In genomic region chr16:21853446-21853941, GRCm38 (mm10) we compare ENCODE assay signal across 15 mouse cellular contexts. TPM values are rescaled to one million over a fixed set of nuclear protein-coding genes. Genes with fewer than 3 reads are reported as not detected.
A peak's percentile ranks its signal among the peaks of the same experiment; 100 is the strongest.
DNase-seq lines count a peak whose midpoint lies in the region; ATAC-seq and TF ChIP-seq lines count a peak whose summit lies in the region.
"Had no signal": no experiment of that assay in that cellular context is flagged by ENCODE, and none has a peak within 500 bp of the region (broad histone marks: within the 10 kb centered on the region; RNA-seq: fewer than 3 reads in every experiment).

No protein-coding gene starts in this region.

- H3K27me3 ChIP-seq in forebrain, embryonic 14.5 days (replicated peaks; ENCODE audit: control insufficient read depth, insufficient read depth, low read length) = no peaks in the 10 kb centered on the region
- H3K27me3 ChIP-seq in intestine, postnatal 0 days (replicated peaks; ENCODE audit: control insufficient read depth, insufficient read depth, low read length) = no peaks in the 10 kb centered on the region
- H3K27me3 ChIP-seq in neural tube, embryonic 13.5 days = no peaks in the 10 kb centered on the region
- no peaks in the 10 kb centered on the region for H3K27me3 ChIP-seq in lung, postnatal 0 days (replicated peaks; ENCODE audit: insufficient read depth, low read length)
- H3K27me3 ChIP-seq: heart, embryonic 13.5 days; liver, embryonic 13.5 days; Patski; stomach, embryonic 15.5 days had no signal

- no peaks in the 10 kb centered on the region for H3K9me3 ChIP-seq in forebrain, embryonic 14.5 days (replicated peaks; ENCODE audit: control insufficient read depth, low read length)
- H3K9me3 ChIP-seq in intestine, postnatal 0 days (ENCODE audit: control insufficient read depth) = no peaks in the 10 kb centered on the region
- no peaks in the 10 kb centered on the region for H3K9me3 ChIP-seq in neural tube, embryonic 13.5 days
- H3K9me3 ChIP-seq in lung, postnatal 0 days (ENCODE audit: low read length) = no peaks in the 10 kb centered on the region
- H3K9me3 ChIP-seq: heart, embryonic 13.5 days; liver, embryonic 13.5 days; megakaryocyte, embryonic 14.5 days; stomach, embryonic 15.5 days had no signal

- 36% methylated on average over 7 of the region's 7 CpGs for WGBS in forebrain, embryonic 14.5 days
- 38% methylated on average over 7 of the region's 7 CpGs for WGBS in intestine, postnatal 0 days
- WGBS in neural tube, embryonic 13.5 days = 30% methylated on average over 7 of the region's 7 CpGs
- 72% methylated on average over 7 of the region's 7 CpGs for WGBS in lung, postnatal 0 days

- H3K4me1 ChIP-seq in forebrain, embryonic 14.5 days (ENCODE audit: control insufficient read depth, insufficient read depth, low read length) = no peaks in the 10 kb centered on the region; the same call in none of the 2 replicates
- no peaks in the 10 kb centered on the region for H3K4me1 ChIP-seq in intestine, postnatal 0 days (replicated peaks; ENCODE audit: control insufficient read depth, insufficient read depth, low read length)
- H3K4me1 ChIP-seq in neural tube, embryonic 13.5 days (replicated peaks) = peaks cover 97% of the 10 kb centered on the region
- H3K4me1 ChIP-seq in lung, postnatal 0 days (ENCODE audit: insufficient read depth, low read depth, low read length) = no peaks in the 10 kb centered on the region
- H3K4me1 ChIP-seq: megakaryocyte, embryonic 14.5 days; stomach, embryonic 15.5 days had no signal

- peak; percentile 59 for DNase-seq in layer of hippocampus, adult 11-12 months (ENCODE audit: low spot score)
- DNase-seq in layer of hippocampus, adult 9-10 months (ENCODE audit: low spot score) = no peak
- DNase-seq in forebrain, embryonic 14.5 days (ENCODE audit: low spot score) = peak; percentile 64
- no peak for DNase-seq in cerebellum, postnatal 4 days (ENCODE audit: low spot score in 2 of 2)
- no peak for DNase-seq in lung, postnatal 0 days (ENCODE audit: low spot score)
- no peak for DNase-seq in urinary bladder, adult 2 months (ENCODE audit: low spot score)
- DNase-seq: kidney, adult 2 months; liver, embryonic 13.5 days; retina, postnatal 1 day had no signal

- H3K27ac ChIP-seq in forebrain, embryonic 14.5 days (ENCODE audit: low read depth, low read length) = peak overlapping the region; percentile 73
- H3K27ac ChIP-seq in intestine, postnatal 0 days (ENCODE audit: low read depth, low read length) = peak overlapping the region; percentile 75; the same call in 1 of the 2 replicates
- H3K27ac ChIP-seq in neural tube, embryonic 13.5 days (replicated peaks) = peak overlapping the region; percentile 90
- H3K27ac ChIP-seq in lung, postnatal 0 days (ENCODE audit: low read length) = no peak overlapping the region
- H3K27ac ChIP-seq: heart, embryonic 13.5 days; liver, embryonic 13.5 days; stomach, embryonic 15.5 days had no signal

- H3K4me3 ChIP-seq in forebrain, embryonic 14.5 days (ENCODE audit: low read depth, low read length) = no peak overlapping the region
- no peak overlapping the region for H3K4me3 ChIP-seq in intestine, postnatal 0 days (ENCODE audit: low read depth, low read length)
- H3K4me3 ChIP-seq in neural tube, embryonic 13.5 days = no peak overlapping the region; the same call in 1 of the 2 replicates
- no peak overlapping the region for H3K4me3 ChIP-seq in lung, postnatal 0 days (ENCODE audit: low read depth, low read length)
- H3K4me3 ChIP-seq: heart, embryonic 13.5 days; liver, embryonic 13.5 days; megakaryocyte, embryonic 14.5 days; stomach, embryonic 15.5 days had no signal

- peak overlapping the region; percentile 18; the same call in 1 of the 2 replicates for H3K9ac ChIP-seq in forebrain, embryonic 14.5 days (ENCODE audit: low read length)
- H3K9ac ChIP-seq in intestine, postnatal 0 days (ENCODE audit: low read depth, low read length) = no peak overlapping the region
- H3K9ac ChIP-seq in neural tube, embryonic 13.5 days = peak overlapping the region; percentile 13; the same call in 1 of the 2 replicates
- H3K9ac ChIP-seq in lung, postnatal 0 days (replicated peaks; ENCODE audit: low read depth) = no peak overlapping the region
- H3K9ac ChIP-seq: heart, embryonic 13.5 days; liver, embryonic 13.5 days; stomach, embryonic 15.5 days had no signal

- no peak for TF ChIP-seq CTCF in intestine, postnatal 0 days (IDR thresholded peaks at IDR 0.05; ENCODE audit: low read depth)
- no peak for TF ChIP-seq CTCF in lung, postnatal 0 days (IDR thresholded peaks at IDR 0.05)

- no peak for TF ChIP-seq EP300 in lung, postnatal 0 days (IDR thresholded peaks at IDR 0.05)

- H3K36me3 ChIP-seq in forebrain, embryonic 14.5 days (ENCODE audit: control insufficient read depth, insufficient read depth, low read length) = no peaks in the 10 kb centered on the region
- no peaks in the 10 kb centered on the region for H3K36me3 ChIP-seq in intestine, postnatal 0 days (ENCODE audit: control insufficient read depth, insufficient read depth)
- H3K36me3 ChIP-seq in neural tube, embryonic 13.5 days = no peaks in the 10 kb centered on the region
- H3K36me3 ChIP-seq in lung, postnatal 0 days (ENCODE audit: insufficient read depth, low read length) = no peaks in the 10 kb centered on the region
- H3K36me3 ChIP-seq: heart, embryonic 13.5 days; liver, embryonic 13.5 days; stomach, embryonic 15.5 days had no signal

- H3K4me2 ChIP-seq in forebrain, embryonic 14.5 days (ENCODE audit: low read length) = 0 out of 2 replicates have a peak overlapping the region, but pooled peaks have one; percentile 3
- peak overlapping the region; percentile 37; the same call in 1 of the 2 replicates for H3K4me2 ChIP-seq in intestine, postnatal 0 days (replicated peaks; ENCODE audit: low read depth)
- H3K4me2 ChIP-seq in neural tube, embryonic 13.5 days = peak overlapping the region; percentile 40
- no peak overlapping the region for H3K4me2 ChIP-seq in lung, postnatal 0 days (replicated peaks; ENCODE audit: low read depth, low read length)
- H3K4me2 ChIP-seq: heart, embryonic 13.5 days; liver, embryonic 13.5 days; stomach, embryonic 15.5 days had no signal

- peak; percentile 67 for ATAC-seq in forebrain, embryonic 14.5 days
- ATAC-seq in intestine, postnatal 0 days = no peak
- ATAC-seq in neural tube, embryonic 13.5 days (ENCODE audit: low read depth) = peak; percentile 77
- ATAC-seq in lung, postnatal 0 days = no peak
- ATAC-seq: Patski had no signal

RNA-seq across cellular contexts. Expression of gene Map3k13, which starts 59.3 kb away (rescaled TPM):
- polyA plus RNA-seq in forebrain, embryonic 14.5 days (2014; fragmentation: Nextera tagmentation; extraction: Ambion mirVana) = 4.2 and 6.2 TPM in 2 replicates
- 4.7 and 5.6 TPM in 2 replicates for polyA plus RNA-seq in intestine, postnatal 0 days (2015; fragmentation: Nextera tagmentation; extraction: Ambion mirVana)
- 8.7 and 9.5 TPM in 2 replicates for polyA plus RNA-seq in neural tube, embryonic 13.5 days (2015; fragmentation: Nextera tagmentation; extraction: Ambion mirVana)
- 0.37 TPM in 2 replicates for polyA plus RNA-seq in lung, postnatal 0 days (2015; fragmentation: Nextera tagmentation; extraction: Ambion mirVana)
- polyA plus RNA-seq in urinary bladder, adult 2 months (2012; rRNA removed) = 0.69 and 0.96 TPM in 2 replicates

Comparison
In these comparisons a context has a peak if more than half of its experiments do, and no peak if none do; other contexts are left out.
1. DNase-seq: peak in layer of hippocampus, adult 11-12 months (single experiment) and forebrain, embryonic 14.5 days (single experiment); none in layer of hippocampus, adult 9-10 months (single experiment), cerebellum, postnatal 4 days (0 of 2), lung, postnatal 0 days (single experiment) and urinary bladder, adult 2 months (single experiment).
2. ATAC-seq: peak in forebrain, embryonic 14.5 days (single experiment) and neural tube, embryonic 13.5 days (single experiment); none in intestine, postnatal 0 days (single experiment) and lung, postnatal 0 days (single experiment).
3. H3K9ac ChIP-seq: peak in forebrain, embryonic 14.5 days (single experiment) and neural tube, embryonic 13.5 days (single experiment); none in intestine, postnatal 0 days (single experiment) and lung, postnatal 0 days (single experiment).